Mouse (Mus musculus) neural tube, embryonic 13.5 days (tissue): ENCODE measurements around the gene Smyd2. TPM values are rescaled to one million over a fixed set of nuclear protein-coding genes. Genes with fewer than 3 reads are reported as not detected.

Experiments used
- ATAC-seq: fragments of 200-750 bp; cut with Nextera tagmentation; 2 replicates; pipeline ENCODE4 v1.8.0; 2017; ENCODE audit warnings: low read depth, mild to moderate bottlenecking, moderate TSS enrichment, moderate library complexity
- H3K27ac ChIP-seq: fragments of 300-500 bp; sonication (generic); replicated peaks from 2 replicates; pipeline ENCODE4 v1.5.1; 2015; ENCODE audit warnings: moderate library complexity, mild to moderate bottlenecking, inconsistent platforms
- H3K27me3 ChIP-seq: fragments of 300-500 bp; sonication (generic); 2 replicates; pipeline ENCODE4 v1.6.1; 2015; ENCODE audit warnings: mild to moderate bottlenecking, inconsistent platforms
- H3K36me3 ChIP-seq: fragments of 300-500 bp; sonication (generic); 2 replicates; pipeline ENCODE4 v1.6.1; 2015; ENCODE audit warnings: mild to moderate bottlenecking, inconsistent platforms
- H3K4me1 ChIP-seq: fragments of 300-500 bp; sonication (generic); replicated peaks from 2 replicates; pipeline ENCODE4 v1.6.1; 2015; ENCODE audit warnings: inconsistent platforms
- H3K4me2 ChIP-seq: fragments of 300-500 bp; sonication (generic); 2 replicates; pipeline ENCODE4 v1.6.1; 2015; ENCODE audit warnings: inconsistent platforms, mild to moderate bottlenecking, moderate library complexity
- H3K4me3 ChIP-seq: fragments of 300-500 bp; sonication (generic); 2 replicates; pipeline ENCODE4 v1.5.1; 2015; ENCODE audit warnings: mild to moderate bottlenecking, inconsistent platforms
- H3K9ac ChIP-seq: fragments of 300-500 bp; sonication (generic); 2 replicates; pipeline ENCODE4 v1.6.1; 2015; ENCODE audit warnings: moderate library complexity, mild to moderate bottlenecking, inconsistent platforms
- H3K9me3 ChIP-seq: fragments of 300-500 bp; sonication (generic); 2 replicates; pipeline ENCODE4 v1.6.1; 2016; ENCODE audit warnings: inconsistent platforms
- WGBS: fragments of 180-500 bp; shearing (Covaris S2); methylation state at CpG from one replicate; pipeline ENCODE4 v1.1.7; 2015; 5-methylcytosine and 5-hydroxymethylcytosine counted together
- polyA plus RNA-seq: library from polyadenylated mRNA; unstranded; fragments of >200 nt; fragmentation: Nextera tagmentation; extraction: Ambion mirVana; gene quantifications from 2 replicates; pipeline ENCODE4 v1.2.1, GENCODE M21; 2015

Smyd2 gene
- polyA plus RNA-seq, 1 experiment from 2014 or later = 58.6 TPM

- H3K4me2 ChIP-seq = no peak overlapping the region
- peaks cover 38% of the 10 kb centered on the region for H3K4me1 ChIP-seq
- no peaks in the 10 kb centered on the region for H3K27me3 ChIP-seq
- 90% methylated on average over 10 of the region's 10 CpGs for whole genome bisulfite sequencing
- no peak for ATAC-seq
- no peaks in the 10 kb centered on the region for H3K36me3 ChIP-seq
- H3K9ac ChIP-seq = no peak overlapping the region
- no peak overlapping the region for H3K27ac ChIP-seq
- H3K9me3 ChIP-seq = no peaks in the 10 kb centered on the region
- no peak overlapping the region for H3K4me3 ChIP-seq
Measured at GRCm38 (mm10) chr1:189868036-189868435, 54.1 kb downstream of the Smyd2 start.

DNA sequence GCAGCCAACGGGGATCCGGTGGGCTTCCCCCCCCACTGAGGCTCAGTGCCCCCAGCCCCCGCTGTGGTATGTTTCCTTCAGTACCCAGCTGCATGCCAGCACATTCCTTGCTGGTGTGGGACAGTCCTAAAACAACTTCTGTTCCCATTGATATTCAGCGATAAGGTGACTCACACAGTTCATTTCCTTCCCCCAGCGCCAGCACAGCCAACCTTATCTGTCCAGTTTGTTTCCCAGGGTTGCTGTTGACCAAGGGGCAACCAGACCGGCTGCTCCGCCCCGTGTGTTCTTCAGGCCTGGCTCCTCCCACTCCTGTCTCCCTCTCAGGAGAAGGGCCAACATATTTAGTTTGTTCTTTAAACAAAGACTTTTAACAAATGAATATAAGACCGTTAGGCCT is 54.7 kb downstream of the Smyd2 start:
- Histone ChIP-seq H3K4me2 (no peak overlapping the region), H3K4me3 (no peak overlapping the region), H3K27me3 (no peaks in the 10 kb centered on the region), H3K4me1 (peaks cover 37% of the 10 kb centered on the region), H3K36me3 (no peaks in the 10 kb centered on the region), H3K9me3 (no peaks in the 10 kb centered on the region), H3K9ac (no peak overlapping the region), H3K27ac (peak overlapping the region; percentile 35; the same call in 1 of the 2 replicates)
- no peak for ATAC-seq
- WGBS = 75% methylated on average over 9 of the region's 9 CpGs

- ATAC-seq = no peak
- peaks cover 32% of the 10 kb centered on the region for H3K4me1 ChIP-seq
- H3K9ac ChIP-seq = no peak overlapping the region
- H3K9me3 ChIP-seq = no peaks in the 10 kb centered on the region
- H3K36me3 ChIP-seq = no peaks in the 10 kb centered on the region
- H3K27me3 ChIP-seq = no peaks in the 10 kb centered on the region
- peak overlapping the region; percentile 35; the same call in 1 of the 2 replicates for H3K27ac ChIP-seq
- no peak overlapping the region for H3K4me2 ChIP-seq
- H3K4me3 ChIP-seq = no peak overlapping the region
- WGBS = 68% methylated on average over 5 of the region's 5 CpGs
Measured at GRCm38 (mm10) chr1:189867034-189867433, 55.1 kb downstream of the Smyd2 start.

GRCm38 (mm10) chr1:189866621-189867020 is 55.5 kb downstream of the Smyd2 start:
- no peaks in the 10 kb centered on the region for H3K9me3 ChIP-seq
- H3K27ac ChIP-seq = no peak overlapping the region
- no peaks in the 10 kb centered on the region for H3K27me3 ChIP-seq
- no peaks in the 10 kb centered on the region for H3K36me3 ChIP-seq
- peaks cover 29% of the 10 kb centered on the region for H3K4me1 ChIP-seq
- WGBS = 85% methylated on average over 6 of the region's 6 CpGs
- no peak overlapping the region for H3K4me2 ChIP-seq
- H3K9ac ChIP-seq = no peak overlapping the region
- no peak overlapping the region for H3K4me3 ChIP-seq
- no peak for ATAC-seq

GRCm38 (mm10) chr1:189864846-189865560 is 57.2 kb downstream of the Smyd2 start:
- Histone ChIP-seq H3K36me3 (no peaks in the 10 kb centered on the region), H3K27me3 (no peaks in the 10 kb centered on the region), H3K9me3 (no peaks in the 10 kb centered on the region), H3K4me3 (no peak overlapping the region), H3K27ac (peak overlapping the region; percentile 4; the same call in 1 of the 2 replicates), H3K4me2 (no peak overlapping the region), H3K4me1 (peaks cover 29% of the 10 kb centered on the region), H3K9ac (no peak overlapping the region)
- WGBS = 57% methylated on average over 15 of the region's 15 CpGs
- no peak for ATAC-seq

- no peak overlapping the region for H3K4me3 ChIP-seq
- H3K4me1 ChIP-seq = peaks cover 29% of the 10 kb centered on the region
- WGBS = 72% methylated on average over 9 of the region's 9 CpGs
- no peaks in the 10 kb centered on the region for H3K9me3 ChIP-seq
- H3K27me3 ChIP-seq = no peaks in the 10 kb centered on the region
- ATAC-seq = no peak
- no peak overlapping the region for H3K9ac ChIP-seq
- H3K36me3 ChIP-seq = no peaks in the 10 kb centered on the region
- no peak overlapping the region for H3K4me2 ChIP-seq
- peak overlapping the region; percentile 4; the same call in 1 of the 2 replicates for H3K27ac ChIP-seq
Measured at GRCm38 (mm10) chr1:189864301-189864700, 57.9 kb downstream of the Smyd2 start.

- Histone ChIP-seq H3K4me2 (no peak overlapping the region), H3K9ac (no peak overlapping the region), H3K27ac (no peak overlapping the region), H3K4me3 (no peak overlapping the region), H3K27me3 (no peaks in the 10 kb centered on the region), H3K36me3 (no peaks in the 10 kb centered on the region), H3K9me3 (no peaks in the 10 kb centered on the region), H3K4me1 (peaks cover 32% of the 10 kb centered on the region)
- ATAC-seq = no peak
- WGBS = 90% methylated on average over 3 of the region's 3 CpGs
Measured at GRCm38 (mm10) chr1:189863727-189864126, 58.4 kb downstream of the Smyd2 start.

GRCm38 (mm10) chr1:189860942-189861315 is 61.2 kb downstream of the Smyd2 start:
- Histone ChIP-seq H3K4me2 (no peak overlapping the region), H3K27me3 (no peaks in the 10 kb centered on the region), H3K4me1 (peaks cover 32% of the 10 kb centered on the region), H3K9me3 (no peaks in the 10 kb centered on the region), H3K9ac (no peak overlapping the region), H3K36me3 (no peaks in the 10 kb centered on the region), H3K4me3 (no peak overlapping the region), H3K27ac (no peak overlapping the region)
- no peak for ATAC-seq
- WGBS = 78% methylated on average over 12 of the region's 12 CpGs

DNA sequence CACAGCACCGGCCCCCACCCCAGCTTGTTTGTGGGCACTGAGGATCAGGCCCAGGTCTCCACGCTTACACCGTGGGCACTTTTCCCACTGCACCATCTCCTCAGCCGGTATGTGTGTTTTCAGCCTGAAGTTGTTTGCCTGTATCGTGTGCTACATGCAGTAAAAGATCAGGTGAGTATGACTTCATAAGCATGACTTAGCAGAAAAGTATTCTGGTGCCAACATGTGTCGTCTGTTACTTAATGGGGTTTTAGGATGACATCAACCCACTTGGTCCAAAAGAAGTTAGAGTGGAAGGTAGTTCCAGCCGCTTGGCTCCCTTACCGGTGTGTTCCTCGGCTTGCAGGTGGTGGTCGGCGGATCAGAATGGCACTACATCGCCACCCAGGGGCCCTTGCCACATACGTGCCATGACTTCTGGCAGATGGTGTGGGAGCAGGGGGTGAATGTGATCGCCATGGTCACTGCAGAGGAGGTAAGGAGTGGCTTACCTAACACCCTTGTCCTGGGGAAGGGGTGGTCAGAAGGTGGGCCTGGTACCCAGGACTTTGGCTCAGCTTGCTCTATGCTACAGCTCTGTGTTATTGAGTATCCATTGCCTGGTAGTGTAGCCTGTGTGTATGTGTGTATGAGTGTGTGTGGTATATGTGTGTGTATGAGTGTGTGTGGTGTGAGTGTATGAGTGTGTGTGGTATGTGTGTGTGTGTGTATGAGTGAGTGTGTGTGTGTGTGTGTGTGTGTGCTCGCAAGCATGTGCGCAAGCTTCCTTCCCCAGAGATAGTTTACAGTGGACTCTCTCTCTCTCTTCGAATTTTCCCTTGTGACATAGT is 61.8 kb downstream of the Smyd2 start:
- no peaks in the 10 kb centered on the region for H3K27me3 ChIP-seq
- H3K9me3 ChIP-seq = no peaks in the 10 kb centered on the region
- no peak for ATAC-seq
- no peak overlapping the region for H3K9ac ChIP-seq
- no peaks in the 10 kb centered on the region for H3K36me3 ChIP-seq
- H3K27ac ChIP-seq = no peak overlapping the region
- no peak overlapping the region for H3K4me3 ChIP-seq
- H3K4me1 ChIP-seq = peaks cover 30% of the 10 kb centered on the region
- 88% methylated on average over 17 of the region's 17 CpGs for WGBS
- no peak overlapping the region for H3K4me2 ChIP-seq

DNA sequence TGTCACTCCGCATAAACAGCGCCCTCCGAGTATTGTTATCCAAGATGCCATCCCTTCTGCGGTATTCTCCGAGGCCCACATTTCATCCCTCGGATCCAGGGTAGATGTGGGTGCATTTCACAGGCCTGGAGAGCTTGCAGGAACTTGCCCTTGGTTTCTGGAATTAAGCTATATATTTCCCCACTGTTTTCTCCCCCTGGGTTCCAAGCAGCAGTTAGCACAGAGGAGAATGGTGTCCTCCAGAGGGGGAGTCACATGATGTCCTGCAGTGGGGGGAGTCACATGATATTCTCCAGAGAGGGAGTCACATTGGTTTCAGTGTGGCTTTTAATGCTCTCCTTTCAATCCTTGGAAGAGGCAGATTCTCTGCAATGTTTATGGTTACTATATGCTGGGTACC is 63.8 kb downstream of the Smyd2 start:
- Histone ChIP-seq H3K9ac (no peak overlapping the region), H3K4me3 (no peak overlapping the region), H3K36me3 (no peaks in the 10 kb centered on the region), H3K27ac (0 out of 2 replicates have a peak overlapping the region, but pooled peaks have one; percentile 56), H3K4me2 (no peak overlapping the region), H3K9me3 (no peaks in the 10 kb centered on the region), H3K4me1 (peaks cover 17% of the 10 kb centered on the region), H3K27me3 (no peaks in the 10 kb centered on the region)
- ATAC-seq = 0 out of 2 replicates have a peak, but pooled peaks have one; percentile 15
- WGBS = 55% methylated on average over 6 of the region's 6 CpGs

DNA sequence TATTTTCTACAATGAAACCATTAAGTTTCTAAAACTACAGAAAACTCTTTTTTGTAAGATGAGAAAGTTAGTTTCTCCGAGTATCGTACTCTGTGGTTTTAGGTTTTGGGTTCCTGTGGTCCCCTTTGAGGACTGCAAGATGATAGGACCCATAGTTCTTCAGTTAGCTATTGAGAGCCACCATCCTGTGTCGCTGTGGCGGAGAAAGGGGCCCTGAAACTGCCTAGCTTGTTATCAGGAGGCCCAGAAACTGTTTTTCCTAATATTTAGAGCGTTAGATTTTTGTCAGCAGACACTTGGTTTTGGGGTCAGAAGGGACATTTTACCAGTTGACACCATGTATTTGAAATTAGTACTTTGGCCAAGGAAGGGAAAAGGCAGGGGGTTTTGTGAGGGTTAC is 66.4 kb downstream of the Smyd2 start:
- Histone ChIP-seq H3K27me3 (no peaks in the 10 kb centered on the region), H3K36me3 (peaks cover 7% of the 10 kb centered on the region; the same call in 1 of the 2 replicates), H3K4me2 (no peak overlapping the region), H3K9me3 (no peaks in the 10 kb centered on the region), H3K9ac (no peak overlapping the region), H3K4me1 (peaks cover 12% of the 10 kb centered on the region), H3K27ac (no peak overlapping the region), H3K4me3 (no peak overlapping the region)
- ATAC-seq = no peak
- WGBS = 98% methylated on average over 5 of the region's 5 CpGs

DNA sequence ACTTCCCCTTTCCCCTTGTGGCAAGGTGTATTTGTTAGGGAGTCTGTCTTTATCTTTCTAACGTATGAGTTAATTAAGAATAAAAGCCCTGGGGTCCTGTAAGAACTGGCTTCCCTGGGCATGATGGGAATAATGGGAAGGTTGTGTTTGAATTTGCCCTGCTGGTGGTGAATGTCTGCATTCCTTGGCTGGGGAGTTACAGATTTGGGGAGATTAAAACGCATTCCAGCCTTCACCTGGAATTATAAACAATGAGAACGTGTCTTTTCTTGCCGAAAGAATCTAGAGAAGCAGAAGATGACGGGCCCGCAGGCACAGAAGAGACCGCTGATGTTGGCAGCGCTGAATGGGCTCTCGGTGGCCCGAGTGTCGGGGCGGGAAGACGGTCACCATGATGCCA is 67.5 kb downstream of the Smyd2 start:
- Histone ChIP-seq H3K36me3 (peaks cover 13% of the 10 kb centered on the region; the same call in 1 of the 2 replicates), H3K9me3 (no peaks in the 10 kb centered on the region), H3K4me2 (no peak overlapping the region), H3K4me3 (no peak overlapping the region), H3K27me3 (no peaks in the 10 kb centered on the region), H3K27ac (no peak overlapping the region), H3K9ac (no peak overlapping the region), H3K4me1 (peaks cover 9% of the 10 kb centered on the region)
- WGBS = 90% methylated on average over 13 of the region's 13 CpGs
- no peak for ATAC-seq
